Mouse (Mus musculus): ENCODE results near the gene Rps19.
"Not testable (repeated sequence)": the region's sequence is repeated elsewhere in the genome, so short reads cannot be mapped to it uniquely, and the experiment has no call there.

Gene Rps19

GRCm38 (mm10) chr7:24869532-24870165 is 14.5 kb upstream of the Rps19 start, which contains the start of the genes Lypd4 and Dmrtc2:
Gene Lypd4 (minus strand): TSS chr7:24869941.
Gene Dmrtc2 (plus strand): TSS chr7:24870057.
- no peak for DNase-seq (ENCODE audit: low read depth, low spot score)

GRCm38 (mm10) chr7:24877588-24877987 is 6.6 kb upstream of the Rps19 start:
- no peak for DNase-seq (ENCODE audit: low read depth, low spot score)

- no peak for DNase-seq (ENCODE audit: low read depth, low spot score)
These were observed 4.6 kb upstream of the Rps19 start for GRCm38 (mm10) chr7:24879620-24880019.

GRCm38 (mm10) chr7:24882416-24883199 is 1.6 kb upstream of the Rps19 start:
- DNase-seq (ENCODE audit: low read depth, low spot score): no peak

- DNase-seq (ENCODE audit: low read depth, low spot score): no peak
These were observed 621 bp downstream of the Rps19 start for GRCm38 (mm10) chr7:24884693-24885291.

GRCm38 (mm10) chr7:24885468-24886307 is 1.5 kb downstream of the Rps19 start:
- no peak for DNase-seq (ENCODE audit: low read depth, low spot score)

GRCm38 (mm10) chr7:24886308-24886633 is 2.1 kb downstream of the Rps19 start:
- DNase-seq (ENCODE audit: low read depth, low spot score): no peak

GRCm38 (mm10) chr7:24887096-24887495 is 2.9 kb downstream of the Rps19 start:
- no peak for DNase-seq (ENCODE audit: low read depth, low spot score)

GRCm38 (mm10) chr7:24889431-24890220 is 5.5 kb downstream of the Rps19 start:
- no peak for DNase-seq (ENCODE audit: low read depth, low spot score)

- DNase-seq (ENCODE audit: low read depth, low spot score): no peak
These were observed 6.4 kb downstream of the Rps19 start for GRCm38 (mm10) chr7:24890281-24891216.

- no peak for DNase-seq (ENCODE audit: low read depth, low spot score)
These were observed 7.3 kb downstream of the Rps19 start for GRCm38 (mm10) chr7:24891241-24892124.

GRCm38 (mm10) chr7:24892125-24892583 is 8.0 kb downstream of the Rps19 start:
- no peak for DNase-seq (ENCODE audit: low read depth, low spot score)

GRCm38 (mm10) chr7:24895749-24896148 is 11.6 kb downstream of the Rps19 start:
- not testable (repeated sequence) for DNase-seq (ENCODE audit: low read depth, low spot score)

- DNase-seq (ENCODE audit: low read depth, low spot score): no peak
These were observed 12.1 kb downstream of the Rps19 start for GRCm38 (mm10) chr7:24896269-24896668.

GRCm38 (mm10) chr7:24897224-24897623 is 13.1 kb downstream of the Rps19 start, which contains the start of gene Cd79a:
Gene Cd79a (plus strand): TSS chr7:24897381.
- no peak for DNase-seq (ENCODE audit: low read depth, low spot score)

- DNase-seq (ENCODE audit: low read depth, low spot score): no peak
These were observed 13.8 kb downstream of the Rps19 start for GRCm38 (mm10) chr7:24897959-24898358.

GRCm38 (mm10) chr7:24901114-24901513 is 16.9 kb downstream of the Rps19 start:
- DNase-seq (ENCODE audit: low read depth, low spot score): no peak

GRCm38 (mm10) chr7:24901842-24902241 is 17.7 kb downstream of the Rps19 start:
- no peak for DNase-seq (ENCODE audit: low read depth, low spot score)

- DNase-seq (ENCODE audit: low read depth, low spot score): no peak
These were observed 18.1 kb downstream of the Rps19 start for GRCm38 (mm10) chr7:24902264-24902629.
